ENCODE assay signal across 30 mouse cellular contexts in the genomic region with DNA sequence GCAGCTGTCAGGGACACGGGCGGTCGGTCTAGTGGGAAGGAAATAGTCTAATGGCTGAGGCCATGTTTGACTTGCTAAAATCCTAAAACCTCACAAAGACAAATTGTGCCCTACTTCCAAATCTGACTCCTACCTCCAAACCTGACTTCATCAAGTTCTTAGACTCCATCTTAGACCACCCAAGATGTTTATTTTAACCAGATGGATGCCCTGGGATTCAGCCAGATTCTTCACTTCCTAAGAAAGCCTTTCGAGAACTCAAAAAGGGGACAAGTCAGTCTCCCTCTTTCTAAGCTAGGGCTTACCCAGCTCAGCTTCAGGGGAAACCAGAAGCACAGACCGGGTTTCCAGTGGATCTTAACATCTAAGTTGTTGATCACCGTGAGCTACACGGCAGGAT. TPM values are rescaled to one million over a fixed set of nuclear protein-coding genes. Genes with fewer than 3 reads are reported as not detected.
A peak's percentile ranks its signal among the peaks of the same experiment; 100 is the strongest.
DNase-seq lines count a peak whose midpoint lies in the region; ATAC-seq lines count a peak whose summit lies in the region.
"Had no signal": no experiment of that assay in that cellular context is flagged by ENCODE, and none has a peak within 500 bp of the region (broad histone marks: within the 10 kb centered on the region; RNA-seq: fewer than 3 reads in every experiment).

No protein-coding gene starts in this region.

- no peak overlapping the region for H3K4me3 ChIP-seq in kidney, embryonic 15.5 days (replicated peaks)
- H3K4me3 ChIP-seq in lung, embryonic 16.5 days (ENCODE audit: low read length) = no peak overlapping the region
- no peak overlapping the region for H3K4me3 ChIP-seq in intestine, embryonic 16.5 days (ENCODE audit: low read length)
- no peak overlapping the region for H3K4me3 ChIP-seq in stomach, embryonic 16.5 days (replicated peaks; ENCODE audit: low read length)
- H3K4me3 ChIP-seq: heart, embryonic 12.5 days; hindbrain, embryonic 10.5 days; liver, embryonic 13.5 days; megakaryocyte, embryonic 14.5 days; midbrain, embryonic 13.5 days had no signal

- no peak overlapping the region for H3K9ac ChIP-seq in kidney, embryonic 15.5 days
- H3K9ac ChIP-seq in lung, embryonic 16.5 days (ENCODE audit: low read length) = peak overlapping the region; percentile 35; the same call in 1 of the 2 replicates
- no peak overlapping the region for H3K9ac ChIP-seq in intestine, embryonic 16.5 days (ENCODE audit: low read depth, low read length)
- no peak overlapping the region for H3K9ac ChIP-seq in stomach, embryonic 16.5 days (ENCODE audit: low read length)
- H3K9ac ChIP-seq: heart, embryonic 12.5 days; liver, embryonic 13.5 days; midbrain, embryonic 13.5 days had no signal

- H3K9me3 ChIP-seq in kidney, embryonic 15.5 days (replicated peaks) = no peaks in the 10 kb centered on the region
- no peaks in the 10 kb centered on the region for H3K9me3 ChIP-seq in lung, embryonic 16.5 days (ENCODE audit: control insufficient read depth, low read length)
- H3K9me3 ChIP-seq in intestine, embryonic 16.5 days (ENCODE audit: control insufficient read depth, low read length) = no peaks in the 10 kb centered on the region
- no peaks in the 10 kb centered on the region for H3K9me3 ChIP-seq in stomach, embryonic 16.5 days (replicated peaks; ENCODE audit: control insufficient read depth, low read length)
- H3K9me3 ChIP-seq: G1E; heart, embryonic 12.5 days; hindbrain, embryonic 10.5 days; liver, embryonic 13.5 days; megakaryocyte, embryonic 14.5 days; midbrain, embryonic 13.5 days had no signal

- ATAC-seq in kidney, embryonic 15.5 days (replicated peaks; ENCODE audit: low FRiP score) = no peak
- no peak for ATAC-seq in lung, embryonic 16.5 days (ENCODE audit: low read depth)
- no peak for ATAC-seq in intestine, embryonic 16.5 days
- no peak for ATAC-seq in stomach, embryonic 16.5 days (ENCODE audit: insufficient read depth, low FRiP score)
- ATAC-seq: forebrain, embryonic 14.5 days; hindbrain, embryonic 16.5 days; midbrain, embryonic 13.5 days; Patski had no signal

- no peak for DNase-seq in kidney, postnatal 4 days
- DNase-seq in lung, postnatal 25 days (ENCODE audit: low spot score) = no peak
- DNase-seq in layer of hippocampus, adult 11-12 months (ENCODE audit: low spot score) = no peak
- DNase-seq in ovary, postnatal 14 days (ENCODE audit: low spot score) = no peak
- DNase-seq: adrenal gland, postnatal 36 days; cerebellum, adult 11 months; cerebellum, adult 9-11 months; gastrocnemius, postnatal 14 days; heart, adult 18-20 months; kidney, adult 18-20 months; kidney, postnatal 25 days; layer of hippocampus, adult 9-11 months; left cerebral cortex, postnatal 4 days; liver, embryonic 13.5 days; lung, adult 2 months; right cerebral cortex, postnatal 14 days; thymus, adult 18-20 months; thymus, postnatal 4 days had no signal

- H3K4me2 ChIP-seq in kidney, embryonic 15.5 days = no peak overlapping the region
- H3K4me2 ChIP-seq in lung, embryonic 16.5 days (ENCODE audit: low read depth, low read length) = no peak overlapping the region
- no peak overlapping the region for H3K4me2 ChIP-seq in intestine, embryonic 16.5 days (ENCODE audit: low read depth, low read length)
- no peak overlapping the region for H3K4me2 ChIP-seq in stomach, embryonic 16.5 days (ENCODE audit: low read depth, low read length)
- H3K4me2 ChIP-seq: heart, embryonic 12.5 days; liver, embryonic 13.5 days; midbrain, embryonic 13.5 days had no signal

- H3K27ac ChIP-seq in kidney, embryonic 15.5 days = 0 out of 2 replicates have a peak overlapping the region, but pooled peaks have one; percentile 37
- peak overlapping the region; percentile 40 for H3K27ac ChIP-seq in lung, embryonic 16.5 days (ENCODE audit: low read length)
- H3K27ac ChIP-seq in intestine, embryonic 16.5 days (ENCODE audit: low read length) = peak overlapping the region; percentile 57
- peak overlapping the region; percentile 75 for H3K27ac ChIP-seq in stomach, embryonic 16.5 days (ENCODE audit: low read length)
- H3K27ac ChIP-seq: hindbrain, embryonic 10.5 days; liver, embryonic 13.5 days; midbrain, embryonic 13.5 days had no signal

- 72% methylated on average over 7 of the region's 7 CpGs for WGBS in kidney, embryonic 15.5 days
- WGBS in lung, embryonic 16.5 days = 53% methylated on average over 7 of the region's 7 CpGs
- WGBS in intestine, embryonic 16.5 days = 55% methylated on average over 7 of the region's 7 CpGs
- 38% methylated on average over 7 of the region's 7 CpGs for WGBS in stomach, embryonic 16.5 days

- H3K27me3 ChIP-seq in kidney, embryonic 15.5 days = no peaks in the 10 kb centered on the region
- no peaks in the 10 kb centered on the region for H3K27me3 ChIP-seq in lung, embryonic 16.5 days (ENCODE audit: control insufficient read depth, insufficient read depth, low read depth, low read length)
- no peaks in the 10 kb centered on the region for H3K27me3 ChIP-seq in intestine, embryonic 16.5 days (replicated peaks; ENCODE audit: control insufficient read depth, insufficient read depth, low read length)
- H3K27me3 ChIP-seq in stomach, embryonic 16.5 days (ENCODE audit: control insufficient read depth, insufficient read depth, low read length) = no peaks in the 10 kb centered on the region
- H3K27me3 ChIP-seq: heart, embryonic 12.5 days; liver, embryonic 13.5 days; megakaryocyte, embryonic 14.5 days; midbrain, embryonic 13.5 days; Patski had no signal

- peaks cover 46% of the 10 kb centered on the region for H3K36me3 ChIP-seq in kidney, embryonic 15.5 days
- peaks cover 7% of the 10 kb centered on the region for H3K36me3 ChIP-seq in lung, embryonic 16.5 days (ENCODE audit: control insufficient read depth, insufficient read depth, low read length)
- no peaks in the 10 kb centered on the region for H3K36me3 ChIP-seq in intestine, embryonic 16.5 days (ENCODE audit: control insufficient read depth, insufficient read depth, low read length)
- H3K36me3 ChIP-seq in stomach, embryonic 16.5 days (ENCODE audit: control insufficient read depth, insufficient read depth, low read length) = no peaks in the 10 kb centered on the region

- peaks cover 14% of the 10 kb centered on the region for H3K4me1 ChIP-seq in kidney, embryonic 15.5 days
- H3K4me1 ChIP-seq in lung, embryonic 16.5 days (replicated peaks; ENCODE audit: control insufficient read depth, insufficient read depth, low read length) = peaks cover 9% of the 10 kb centered on the region
- H3K4me1 ChIP-seq in intestine, embryonic 16.5 days (ENCODE audit: control insufficient read depth, insufficient read depth, low read length) = peaks cover 23% of the 10 kb centered on the region
- peaks cover 12% of the 10 kb centered on the region for H3K4me1 ChIP-seq in stomach, embryonic 16.5 days (ENCODE audit: control insufficient read depth, insufficient read depth, low read length)

RNA-seq across cellular contexts. Expression of gene 4930518I15Rik, which starts 0.9 kb away (rescaled TPM):
- 8.6 and 9.8 TPM in 2 replicates for polyA plus RNA-seq in kidney, embryonic 15.5 days (2015; fragmentation: Nextera tagmentation; extraction: Ambion mirVana)
- 7.6 and 9.2 TPM in 2 replicates for polyA plus RNA-seq in lung, embryonic 16.5 days (2015; fragmentation: Nextera tagmentation; extraction: Ambion mirVana)
- polyA plus RNA-seq in intestine, embryonic 16.5 days (2015; fragmentation: Nextera tagmentation; extraction: Ambion mirVana) = 5.1 and 5.3 TPM in 2 replicates
- polyA plus RNA-seq in stomach, embryonic 16.5 days (2015; fragmentation: Nextera tagmentation; extraction: Ambion mirVana) = 6.7 and 7.3 TPM in 2 replicates

RNA-seq across cellular contexts. Expression of gene Rab5if, which starts 4.3 kb away (rescaled TPM):
- 174 and 181 TPM in 2 replicates for polyA plus RNA-seq in kidney, embryonic 15.5 days (2015; fragmentation: Nextera tagmentation; extraction: Ambion mirVana)
- polyA plus RNA-seq in lung, embryonic 16.5 days (2015; fragmentation: Nextera tagmentation; extraction: Ambion mirVana) = 164 and 170 TPM in 2 replicates
- polyA plus RNA-seq in intestine, embryonic 16.5 days (2015; fragmentation: Nextera tagmentation; extraction: Ambion mirVana) = 295 and 299 TPM in 2 replicates
- 173 and 190 TPM in 2 replicates for polyA plus RNA-seq in stomach, embryonic 16.5 days (2015; fragmentation: Nextera tagmentation; extraction: Ambion mirVana)

RNA-seq across cellular contexts. Expression of gene Tgif2, which starts 18.9 kb away (rescaled TPM):
- polyA plus RNA-seq in kidney, embryonic 15.5 days (2015; fragmentation: Nextera tagmentation; extraction: Ambion mirVana) = 62.2 and 68.5 TPM in 2 replicates
- polyA plus RNA-seq in lung, embryonic 16.5 days (2015; fragmentation: Nextera tagmentation; extraction: Ambion mirVana) = 43.9 and 47.7 TPM in 2 replicates
- polyA plus RNA-seq in intestine, embryonic 16.5 days (2015; fragmentation: Nextera tagmentation; extraction: Ambion mirVana) = 28.3 and 28.6 TPM in 2 replicates
- polyA plus RNA-seq in stomach, embryonic 16.5 days (2015; fragmentation: Nextera tagmentation; extraction: Ambion mirVana) = 33.7 and 36.5 TPM in 2 replicates

RNA-seq across cellular contexts. Expression of gene Sla2, which starts 28.3 kb away (rescaled TPM):
- polyA plus RNA-seq in kidney, embryonic 15.5 days (2015; fragmentation: Nextera tagmentation; extraction: Ambion mirVana) = 0.22 and 0.30 TPM in 2 replicates
- polyA plus RNA-seq in lung, embryonic 16.5 days (2015; fragmentation: Nextera tagmentation; extraction: Ambion mirVana) = 0.63 and 2.0 TPM in 2 replicates
- polyA plus RNA-seq in intestine, embryonic 16.5 days (2015; fragmentation: Nextera tagmentation; extraction: Ambion mirVana) = 0.54 and 0.71 TPM in 2 replicates
- 0.39 and 0.41 TPM in 2 replicates for polyA plus RNA-seq in stomach, embryonic 16.5 days (2015; fragmentation: Nextera tagmentation; extraction: Ambion mirVana)
